Mouse (Mus musculus) midbrain, embryonic 14.5 days (tissue): ENCODE measurements at regions not wholly inside any gene's neighbourhood (a gene's known extent, or its start where the extent isn't known, plus 50 kb on each side); places are given as distances from the start of the nearest gene placed in this dataset.

Experiments used
- ATAC-seq: fragments of 200-750 bp; cut with Nextera tagmentation; 2 replicates; pipeline ENCODE4 v1.8.0; 2017; ENCODE audit warnings: moderate number of reproducible peaks, moderate library complexity; ENCODE audit not compliant: low FRiP score, low TSS enrichment
- DNase-seq: peaks from one replicate; pipeline ENCODE4 v3.0.0-alpha.2; 2015
- H3K27ac ChIP-seq: fragments of 300-500 bp; sonication (generic); replicated peaks from 2 replicates; pipeline ENCODE4 v1.5.1; 2014; ENCODE audit warnings: mild to moderate bottlenecking, low read depth, low read length, moderate library complexity
- H3K27me3 ChIP-seq: fragments of 300-500 bp; sonication (generic); 2 replicates; pipeline ENCODE4 v1.6.1; 2014; ENCODE audit warnings: low read length, control low read depth, mixed read lengths; ENCODE audit not compliant: control insufficient read depth, insufficient read depth
- H3K36me3 ChIP-seq: fragments of 300-500 bp; sonication (generic); 2 replicates; pipeline ENCODE4 v1.6.1; 2014; ENCODE audit warnings: low read length, control low read depth; ENCODE audit not compliant: control insufficient read depth, insufficient read depth
- H3K4me1 ChIP-seq: fragments of 300-500 bp; sonication (generic); 2 replicates; pipeline ENCODE4 v1.6.1; 2014; ENCODE audit warnings: mild to moderate bottlenecking, antibody characterized with exemption, low read length, control low read depth; ENCODE audit not compliant: control insufficient read depth, insufficient read depth
- H3K4me2 ChIP-seq: fragments of 300-500 bp; sonication (generic); 2 replicates; pipeline ENCODE4 v1.6.1; 2014; ENCODE audit warnings: mild to moderate bottlenecking, low read length, moderate library complexity
- H3K4me3 ChIP-seq: fragments of 300-500 bp; sonication (generic); replicated peaks from 2 replicates; pipeline ENCODE4 v1.5.1; 2014; ENCODE audit warnings: low read depth, low read length
- H3K9ac ChIP-seq: fragments of 300-500 bp; sonication (generic); replicated peaks from 2 replicates; pipeline ENCODE4 v1.6.1; 2014; ENCODE audit warnings: mild to moderate bottlenecking, low read length, moderate library complexity
- H3K9me3 ChIP-seq: fragments of 300-500 bp; sonication (generic); 2 replicates; pipeline ENCODE4 v1.6.1; 2016; ENCODE audit warnings: low read length, control low read depth, mixed read lengths; ENCODE audit not compliant: control insufficient read depth
- WGBS: fragments of 180-500 bp; shearing (Covaris S2); extraction: QIAGEN DNeasy Blood & Tissue Kit; methylation state at CpG from one replicate; pipeline ENCODE4 v1.1.7; 2014; 5-methylcytosine and 5-hydroxymethylcytosine counted together

DNA sequence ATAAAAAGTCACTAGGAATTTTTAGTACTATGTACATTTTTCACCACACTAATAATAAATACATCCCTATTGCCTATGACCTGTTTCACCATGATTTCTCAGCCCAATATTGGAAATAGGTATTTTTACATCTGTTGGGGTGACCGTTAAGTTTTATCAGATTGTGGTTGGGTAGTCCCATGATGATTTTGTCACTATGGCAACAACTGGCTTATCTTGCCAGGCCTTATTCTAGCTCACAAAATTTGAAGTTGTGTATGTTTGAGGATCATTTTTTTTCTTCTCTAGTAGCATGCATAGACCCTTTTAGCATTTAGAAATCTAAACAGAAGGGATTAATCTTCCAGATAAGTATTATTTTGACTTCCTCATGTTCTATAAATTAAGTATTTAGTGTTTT, 1211.1 kb upstream of the Pcdh17 start:
- Histone ChIP-seq H3K4me3 (no peak overlapping the region), H3K9me3 (no peaks in the 10 kb centered on the region), H3K4me1 (no peaks in the 10 kb centered on the region), H3K27ac (no peak overlapping the region), H3K9ac (no peak overlapping the region), H3K27me3 (no peaks in the 10 kb centered on the region), H3K4me2 (no peak overlapping the region), H3K36me3 (no peaks in the 10 kb centered on the region)
- DNase-seq (no peak), ATAC-seq (no peak)
- 93% methylated on average over 1 of the region's 1 CpGs for WGBS

DNA sequence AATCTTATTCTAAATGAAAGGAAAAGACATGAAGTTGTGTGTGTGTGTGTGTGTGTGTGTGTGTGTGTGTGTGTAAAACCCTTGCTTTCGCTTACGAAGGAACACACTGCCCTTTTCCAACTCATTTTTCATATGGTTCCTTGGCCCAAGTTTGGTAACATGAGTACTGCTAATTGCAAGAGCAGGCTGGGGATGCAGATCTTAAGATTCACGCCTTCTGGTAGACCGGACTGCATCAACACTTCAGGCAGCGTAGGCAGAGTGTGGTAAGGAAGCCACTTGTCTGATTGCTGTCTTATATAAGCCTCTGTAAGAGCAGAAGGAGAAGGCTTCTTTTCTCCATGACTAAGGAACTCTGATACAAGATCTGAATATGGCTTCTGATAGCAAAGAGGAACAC, 1196.5 kb upstream of the Pcdh17 start:
- no peaks in the 10 kb centered on the region for H3K27me3 ChIP-seq
- DNase-seq (no peak), ATAC-seq (no peak)
- 93% methylated on average over 5 of the region's 5 CpGs for WGBS
- H3K4me3 ChIP-seq = no peak overlapping the region
- no peak overlapping the region for H3K9ac ChIP-seq
- H3K4me2 ChIP-seq = no peak overlapping the region
- no peaks in the 10 kb centered on the region for H3K36me3 ChIP-seq
- H3K4me1 ChIP-seq = no peaks in the 10 kb centered on the region
- H3K9me3 ChIP-seq = no peaks in the 10 kb centered on the region
- no peak overlapping the region for H3K27ac ChIP-seq

- 97% methylated on average over 2 of the region's 2 CpGs for WGBS
- H3K4me2 ChIP-seq = no peak overlapping the region
- H3K9me3 ChIP-seq = no peaks in the 10 kb centered on the region
- ATAC-seq = no peak
- no peaks in the 10 kb centered on the region for H3K27me3 ChIP-seq
- no peak overlapping the region for H3K27ac ChIP-seq
- H3K36me3 ChIP-seq = no peaks in the 10 kb centered on the region
- no peak overlapping the region for H3K4me3 ChIP-seq
- H3K9ac ChIP-seq = no peak overlapping the region
- no peak for DNase-seq
- no peaks in the 10 kb centered on the region for H3K4me1 ChIP-seq
These were observed 1196.0 kb upstream of the Pcdh17 start for GRCm38 (mm10) chr14:83247405-83247804.

- ATAC-seq = no peak
These were observed 1190.4 kb upstream of the Pcdh17 start for GRCm38 (mm10) chr14:83252922-83253321.

DNA sequence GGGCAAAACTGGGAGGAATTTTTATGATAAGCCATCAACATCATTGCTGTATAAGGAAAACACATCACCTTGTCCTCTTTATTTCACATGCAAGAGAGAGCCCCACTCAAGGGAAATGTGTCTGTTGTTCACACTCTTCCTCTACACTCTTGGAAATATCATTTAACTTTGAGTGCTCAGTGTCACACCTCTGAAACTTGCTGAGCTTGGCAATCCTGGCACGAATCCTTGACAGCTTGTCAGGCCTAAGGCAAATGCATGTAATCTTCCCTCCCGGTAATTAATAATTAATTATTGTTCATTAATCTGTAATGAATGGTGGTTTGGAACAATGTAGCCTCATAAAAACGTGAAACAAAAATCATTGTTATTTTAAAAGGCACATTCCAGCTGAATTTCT, 1140.8 kb upstream of the Pcdh17 start:
- H3K9me3 ChIP-seq = no peaks in the 10 kb centered on the region
- no peaks in the 10 kb centered on the region for H3K4me1 ChIP-seq
- H3K4me2 ChIP-seq = no peak overlapping the region
- H3K4me3 ChIP-seq = no peak overlapping the region
- no peaks in the 10 kb centered on the region for H3K27me3 ChIP-seq
- no peaks in the 10 kb centered on the region for H3K36me3 ChIP-seq
- no peak overlapping the region for H3K27ac ChIP-seq
- H3K9ac ChIP-seq = no peak overlapping the region
- ATAC-seq (peak; percentile 48; the same call in 1 of the 2 replicates), DNase-seq (peak; percentile 42)
- 60% methylated on average over 3 of the region's 3 CpGs for WGBS

More at GRCm38 (mm10) chr14:83252922-83253321, 1190.4 kb upstream of the Pcdh17 start:
- H3K9me3 ChIP-seq = no peaks in the 10 kb centered on the region
- H3K27ac ChIP-seq = no peak overlapping the region
- no peak overlapping the region for H3K4me3 ChIP-seq
- no peaks in the 10 kb centered on the region for H3K36me3 ChIP-seq
- H3K4me2 ChIP-seq = no peak overlapping the region
- WGBS = 94% methylated on average over 2 of the region's 2 CpGs
- no peaks in the 10 kb centered on the region for H3K4me1 ChIP-seq
- no peaks in the 10 kb centered on the region for H3K27me3 ChIP-seq
- no peak for DNase-seq
- H3K9ac ChIP-seq = no peak overlapping the region

DNA sequence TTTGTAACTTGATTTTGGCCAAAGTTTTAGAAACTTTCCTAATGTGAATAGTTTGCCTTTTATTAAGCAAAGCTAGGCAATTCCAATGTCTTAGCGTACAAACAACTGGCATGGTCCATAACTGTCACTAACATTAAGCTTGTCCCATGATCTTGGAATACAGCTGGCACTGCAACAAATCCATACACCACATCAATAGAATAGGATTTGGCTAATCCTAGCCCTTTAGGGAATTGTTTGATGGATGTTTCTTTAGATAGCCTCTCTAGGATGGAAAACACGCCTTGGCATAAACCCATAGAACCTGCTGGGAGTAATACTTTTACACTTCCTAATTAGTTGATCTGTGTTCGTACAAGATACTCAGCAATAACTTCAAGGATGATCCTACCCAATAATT, 1122.6 kb upstream of the Pcdh17 start:
- Histone ChIP-seq H3K9me3 (no peaks in the 10 kb centered on the region), H3K4me1 (no peaks in the 10 kb centered on the region), H3K4me2 (no peak overlapping the region), H3K9ac (no peak overlapping the region), H3K27ac (no peak overlapping the region), H3K4me3 (no peak overlapping the region), H3K36me3 (no peaks in the 10 kb centered on the region), H3K27me3 (no peaks in the 10 kb centered on the region)
- no peak for ATAC-seq
- WGBS = 39% methylated on average over 3 of the region's 3 CpGs
- peak; percentile 51 for DNase-seq

DNA sequence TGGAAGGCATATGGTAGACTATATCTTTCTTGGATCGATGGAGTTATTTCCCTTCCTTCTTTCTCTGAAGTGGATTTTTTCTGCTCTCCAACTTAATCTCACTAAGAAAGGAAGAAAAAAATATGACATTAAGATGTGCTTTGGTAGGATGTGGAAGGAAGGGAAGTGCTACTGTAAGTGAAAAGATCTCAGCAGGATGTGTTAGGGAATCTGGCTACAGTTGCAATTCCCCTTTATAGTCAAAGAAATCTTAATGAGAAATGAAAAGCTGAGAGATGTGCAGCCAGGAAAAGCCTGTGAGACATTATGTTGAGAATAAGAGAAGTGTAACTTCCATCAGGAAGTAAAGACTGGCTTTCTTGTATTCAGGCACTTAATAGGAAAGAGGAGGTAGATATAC, 1080.2 kb upstream of the Pcdh17 start:
- DNase-seq (no peak), ATAC-seq (no peak)
- 95% methylated on average over 1 of the region's 1 CpGs for WGBS
- no peak overlapping the region for H3K9ac ChIP-seq
- no peaks in the 10 kb centered on the region for H3K4me1 ChIP-seq
- no peaks in the 10 kb centered on the region for H3K36me3 ChIP-seq
- H3K4me3 ChIP-seq = no peak overlapping the region
- no peak overlapping the region for H3K27ac ChIP-seq
- H3K4me2 ChIP-seq = no peak overlapping the region
- no peaks in the 10 kb centered on the region for H3K27me3 ChIP-seq
- no peaks in the 10 kb centered on the region for H3K9me3 ChIP-seq
